Mouse (Mus musculus) forebrain, embryonic 14.5 days (tissue): Measurements from ENCODE around the gene Gm49416. TPM values are rescaled to one million over a fixed set of nuclear protein-coding genes. Genes with fewer than 3 reads are reported as not detected.

ENCODE experiments used
- ATAC-seq: fragments of 200-750 bp; cut with Nextera tagmentation; 2 replicates; pipeline ENCODE4 v1.8.0; 2017; ENCODE audit warnings: mild to moderate bottlenecking, moderate library complexity
- DNase-seq: peaks from one replicate; pipeline ENCODE4 v3.0.0-alpha.2; 2015; ENCODE audit warnings: low spot score
- H3K27ac ChIP-seq: fragments of 300-500 bp; sonication (generic); 2 replicates; pipeline ENCODE4 v1.5.1; 2014; ENCODE audit warnings: low read depth, mild to moderate bottlenecking, control low read depth, low read length, moderate library complexity
- H3K27me3 ChIP-seq: fragments of 300-500 bp; sonication (generic); replicated peaks from 2 replicates; pipeline ENCODE4 v1.6.1; 2014; ENCODE audit warnings: low read length, control low read depth, mixed read lengths; ENCODE audit not compliant: control insufficient read depth, insufficient read depth
- H3K36me3 ChIP-seq: fragments of 300-500 bp; sonication (generic); 2 replicates; pipeline ENCODE4 v1.6.1; 2014; ENCODE audit warnings: low read length, control low read depth; ENCODE audit not compliant: control insufficient read depth, insufficient read depth
- H3K4me1 ChIP-seq: fragments of 300-500 bp; sonication (generic); 2 replicates; pipeline ENCODE4 v1.6.1; 2014; ENCODE audit warnings: antibody characterized with exemption, low read length, control low read depth; ENCODE audit not compliant: control insufficient read depth, insufficient read depth
- H3K4me2 ChIP-seq: fragments of 300-500 bp; sonication (generic); 2 replicates; pipeline ENCODE4 v1.6.1; 2014; ENCODE audit warnings: mild to moderate bottlenecking, control low read depth, low read length
- H3K4me3 ChIP-seq: fragments of 300-500 bp; sonication (generic); 2 replicates; pipeline ENCODE4 v1.5.1; 2014; ENCODE audit warnings: low read depth, low read length, control low read depth
- H3K9ac ChIP-seq: fragments of 300-500 bp; sonication (generic); 2 replicates; pipeline ENCODE4 v1.6.1; 2014; ENCODE audit warnings: mild to moderate bottlenecking, low read length, control low read depth, moderate library complexity
- H3K9me3 ChIP-seq: fragments of 300-500 bp; sonication (generic); replicated peaks from 2 replicates; pipeline ENCODE4 v1.6.1; 2016; ENCODE audit warnings: low read length, control low read depth, mixed read lengths; ENCODE audit not compliant: control insufficient read depth
- WGBS: fragments of 180-500 bp; shearing (Covaris S2); extraction: QIAGEN DNeasy Blood & Tissue Kit; methylation state at CpG from one replicate; pipeline ENCODE4 v1.1.7; 2014; 5-methylcytosine and 5-hydroxymethylcytosine counted together
- polyA plus RNA-seq: library from polyadenylated mRNA; unstranded; fragments of >200 nt; fragmentation: Nextera tagmentation; extraction: Ambion mirVana; gene quantifications from 2 replicates; pipeline ENCODE4 v1.2.1, GENCODE M21; 2014

The Gm49416 gene
- polyA plus RNA-seq, 1 experiment from 2014 or later: not detected

DNA sequence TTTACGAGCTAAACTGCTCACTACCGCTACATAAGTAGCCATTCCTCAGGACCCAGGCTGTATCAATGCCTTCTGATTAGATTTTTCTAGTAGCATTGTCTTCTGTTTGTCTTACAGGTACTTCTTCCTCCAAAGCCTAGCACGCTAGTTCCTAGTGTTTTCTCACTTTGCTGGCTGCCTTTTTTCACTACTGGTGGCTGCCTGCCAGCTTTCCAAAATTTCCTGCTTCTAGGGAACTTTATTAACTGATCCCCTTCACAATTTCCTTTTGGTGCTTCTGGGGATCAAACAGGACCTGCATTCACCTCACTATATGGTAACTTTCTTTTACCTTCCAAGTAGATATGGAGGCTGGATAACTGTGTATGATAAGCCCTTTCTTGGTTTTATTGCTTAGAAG lies 10.4 kb downstream of the Gm49416 start:
- Histone ChIP-seq H3K36me3 (peaks cover 42% of the 10 kb centered on the region), H3K27ac (no peak overlapping the region), H3K9ac (peak overlapping the region; percentile 80), H3K27me3 (no peaks in the 10 kb centered on the region), H3K9me3 (no peaks in the 10 kb centered on the region), H3K4me3 (peak overlapping the region; percentile 88), H3K4me1 (peaks cover 18% of the 10 kb centered on the region), H3K4me2 (peak overlapping the region; percentile 94)
- DNase-seq (no peak), ATAC-seq (no peak)
- WGBS: 64% methylated on average over 3 of the region's 3 CpGs

DNA sequence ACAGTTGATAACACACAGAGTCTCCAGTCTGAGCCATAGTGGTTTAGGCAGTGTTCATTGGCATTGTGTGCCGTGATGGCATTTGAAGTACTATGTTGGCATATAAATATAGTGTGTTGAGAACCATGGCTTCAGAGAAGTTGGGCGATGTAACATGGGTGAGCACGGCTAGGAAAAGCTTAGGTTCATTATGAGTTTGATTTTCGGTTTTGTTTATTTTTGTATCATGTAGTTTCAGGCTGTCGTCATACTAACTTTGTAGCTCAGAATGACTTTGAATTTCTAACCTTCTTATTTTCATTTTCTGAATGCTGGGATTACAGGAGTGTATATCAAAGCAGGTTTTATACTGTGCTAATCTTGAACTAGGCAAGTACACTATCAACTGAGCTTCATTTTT lies 14.7 kb downstream of the Gm49416 start:
- Histone ChIP-seq H3K4me3 (no peak overlapping the region), H3K36me3 (peaks cover 60% of the 10 kb centered on the region), H3K27ac (no peak overlapping the region), H3K9ac (no peak overlapping the region), H3K4me1 (peaks cover 10% of the 10 kb centered on the region), H3K4me2 (no peak overlapping the region), H3K27me3 (no peaks in the 10 kb centered on the region), H3K9me3 (no peaks in the 10 kb centered on the region)
- 96% methylated on average over 5 of the region's 5 CpGs for WGBS
- no peak for ATAC-seq
- DNase-seq: no peak

DNA sequence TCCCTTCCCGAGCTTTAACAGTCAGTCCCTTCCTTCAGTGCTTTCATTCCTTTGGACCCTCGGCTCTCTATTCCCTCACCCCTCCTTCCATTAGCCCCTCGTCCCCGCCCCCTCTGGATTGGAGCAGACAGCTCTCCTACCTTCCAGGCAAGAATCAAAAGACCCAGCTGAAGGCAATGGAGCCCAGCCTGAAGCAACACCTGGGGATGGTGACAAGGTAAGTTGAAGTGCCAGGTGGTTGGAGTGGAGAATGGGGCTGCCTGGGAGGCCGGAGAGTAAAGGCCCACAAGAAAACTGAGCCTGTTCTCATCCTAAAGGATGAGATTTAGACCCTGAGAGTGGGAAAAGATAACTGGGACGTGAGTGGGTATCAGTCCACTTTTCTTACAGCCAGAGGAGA lies 19.8 kb downstream of the Gm49416 start:
- Histone ChIP-seq H3K9ac (no peak overlapping the region), H3K4me3 (no peak overlapping the region), H3K9me3 (no peaks in the 10 kb centered on the region), H3K4me1 (no peaks in the 10 kb centered on the region), H3K27me3 (no peaks in the 10 kb centered on the region), H3K36me3 (peaks cover 96% of the 10 kb centered on the region), H3K27ac (no peak overlapping the region), H3K4me2 (no peak overlapping the region)
- no peak for ATAC-seq
- DNase-seq: no peak
- WGBS: 94% methylated on average over 6 of the region's 6 CpGs

DNA sequence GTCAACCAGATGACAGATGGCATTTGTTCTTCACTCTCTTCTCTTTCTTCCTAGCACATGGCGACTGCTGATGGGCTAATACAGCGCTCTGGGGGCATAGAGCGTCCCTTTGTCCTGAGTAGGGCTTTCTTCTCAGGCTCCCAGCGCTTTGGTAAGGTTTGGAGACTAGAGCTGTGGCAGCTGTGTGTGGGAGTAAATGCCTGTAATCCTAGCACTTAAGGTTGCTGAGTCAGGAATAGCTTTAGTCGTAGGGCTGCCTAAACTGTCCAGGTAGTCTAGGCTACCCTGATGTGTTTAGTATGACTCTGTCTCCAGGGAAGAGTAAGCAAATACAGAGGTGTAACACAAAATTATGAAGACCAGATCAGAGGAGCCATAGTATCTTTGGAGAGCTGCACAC lies 23.1 kb downstream of the Gm49416 start:
- Histone ChIP-seq H3K36me3 (peaks cover 100% of the 10 kb centered on the region), H3K4me1 (no peaks in the 10 kb centered on the region), H3K27ac (no peak overlapping the region), H3K4me2 (no peak overlapping the region), H3K9ac (no peak overlapping the region), H3K27me3 (no peaks in the 10 kb centered on the region), H3K4me3 (no peak overlapping the region), H3K9me3 (no peaks in the 10 kb centered on the region)
- 94% methylated on average over 5 of the region's 5 CpGs for WGBS
- ATAC-seq (no peak), DNase-seq (no peak)

DNA sequence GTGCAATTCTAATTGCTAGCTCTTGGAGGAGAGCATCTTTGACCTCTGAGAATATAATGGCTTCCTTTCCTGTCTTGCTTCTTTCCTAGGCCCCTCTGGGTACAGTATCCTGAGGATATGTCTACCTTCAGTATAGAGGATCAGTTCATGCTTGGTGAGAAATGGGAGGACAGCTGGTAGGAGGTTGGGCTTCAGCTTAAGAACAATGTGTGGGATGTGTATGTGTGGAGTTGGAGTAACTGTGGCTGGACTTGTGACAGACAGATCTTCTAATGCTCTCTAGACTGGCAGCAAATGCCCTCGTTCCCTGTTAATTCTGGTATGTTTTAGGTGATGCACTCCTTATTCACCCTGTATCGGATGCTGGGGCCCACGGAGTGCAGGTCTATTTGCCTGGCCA lies 25.5 kb downstream of the Gm49416 start:
- Histone ChIP-seq H3K36me3 (peaks cover 78% of the 10 kb centered on the region), H3K27me3 (no peaks in the 10 kb centered on the region), H3K9ac (no peak overlapping the region), H3K4me2 (no peak overlapping the region), H3K27ac (no peak overlapping the region), H3K4me1 (no peaks in the 10 kb centered on the region), H3K9me3 (no peaks in the 10 kb centered on the region), H3K4me3 (no peak overlapping the region)
- ATAC-seq (no peak), DNase-seq (no peak)
- WGBS: 99% methylated on average over 3 of the region's 3 CpGs

DNA sequence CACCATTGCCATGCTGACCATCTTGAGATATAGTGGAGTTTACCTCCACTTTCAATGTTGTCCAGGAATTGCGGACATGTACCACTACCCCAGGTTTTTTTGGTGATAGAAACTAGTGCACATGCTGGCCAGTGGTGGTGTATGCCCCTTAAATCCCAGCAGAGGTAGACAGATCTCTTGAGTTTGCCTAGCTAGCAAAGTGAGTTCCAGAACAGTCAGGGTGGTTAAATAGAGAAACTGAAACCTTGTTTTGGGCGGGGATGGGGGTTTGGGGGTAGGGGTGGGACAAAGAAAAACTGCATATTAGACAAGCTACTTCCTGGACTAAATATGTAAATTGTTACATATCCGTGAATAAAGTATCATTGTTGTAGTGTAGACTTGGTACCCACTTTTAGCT lies 30.3 kb downstream of the Gm49416 start:
- Histone ChIP-seq H3K9me3 (no peaks in the 10 kb centered on the region), H3K27ac (no peak overlapping the region), H3K4me3 (no peak overlapping the region), H3K4me2 (no peak overlapping the region), H3K27me3 (no peaks in the 10 kb centered on the region), H3K4me1 (peaks cover 9% of the 10 kb centered on the region; the same call in 1 of the 2 replicates), H3K36me3 (peaks cover 42% of the 10 kb centered on the region), H3K9ac (no peak overlapping the region)
- WGBS: 94% methylated on average over 3 of the region's 3 CpGs
- ATAC-seq: no peak
- no peak for DNase-seq

DNA sequence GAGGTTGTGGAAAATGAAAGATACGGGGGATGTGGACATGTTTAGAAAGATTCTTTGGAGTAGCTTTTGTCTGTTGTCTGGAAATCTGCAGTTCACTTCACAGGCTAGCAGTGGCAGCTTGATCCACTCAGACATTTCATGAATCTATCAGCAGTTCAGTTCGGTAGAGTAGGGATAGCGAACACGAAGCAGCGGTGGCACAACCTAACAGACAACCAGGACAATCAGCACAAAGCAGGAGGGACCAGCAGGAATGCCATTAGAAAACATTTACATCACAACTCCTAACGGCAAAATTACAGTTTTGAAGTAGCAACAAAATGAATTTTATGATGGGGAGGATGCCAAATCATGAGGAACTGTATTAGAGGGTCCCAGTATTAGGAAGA lies 31.0 kb downstream of the Gm49416 start:
- Histone ChIP-seq H3K4me1 (peaks cover 9% of the 10 kb centered on the region; the same call in 1 of the 2 replicates), H3K4me3 (peak overlapping the region; percentile 84), H3K27me3 (no peaks in the 10 kb centered on the region), H3K36me3 (peaks cover 35% of the 10 kb centered on the region), H3K9me3 (no peaks in the 10 kb centered on the region), H3K27ac (0 out of 2 replicates have a peak overlapping the region, but pooled peaks have one; percentile 77), H3K9ac (peak overlapping the region; percentile 88; the same call in 1 of the 2 replicates), H3K4me2 (peak overlapping the region; percentile 69)
- DNase-seq: no peak
- 76% methylated on average over 6 of the region's 6 CpGs for WGBS
- no peak for ATAC-seq

DNA sequence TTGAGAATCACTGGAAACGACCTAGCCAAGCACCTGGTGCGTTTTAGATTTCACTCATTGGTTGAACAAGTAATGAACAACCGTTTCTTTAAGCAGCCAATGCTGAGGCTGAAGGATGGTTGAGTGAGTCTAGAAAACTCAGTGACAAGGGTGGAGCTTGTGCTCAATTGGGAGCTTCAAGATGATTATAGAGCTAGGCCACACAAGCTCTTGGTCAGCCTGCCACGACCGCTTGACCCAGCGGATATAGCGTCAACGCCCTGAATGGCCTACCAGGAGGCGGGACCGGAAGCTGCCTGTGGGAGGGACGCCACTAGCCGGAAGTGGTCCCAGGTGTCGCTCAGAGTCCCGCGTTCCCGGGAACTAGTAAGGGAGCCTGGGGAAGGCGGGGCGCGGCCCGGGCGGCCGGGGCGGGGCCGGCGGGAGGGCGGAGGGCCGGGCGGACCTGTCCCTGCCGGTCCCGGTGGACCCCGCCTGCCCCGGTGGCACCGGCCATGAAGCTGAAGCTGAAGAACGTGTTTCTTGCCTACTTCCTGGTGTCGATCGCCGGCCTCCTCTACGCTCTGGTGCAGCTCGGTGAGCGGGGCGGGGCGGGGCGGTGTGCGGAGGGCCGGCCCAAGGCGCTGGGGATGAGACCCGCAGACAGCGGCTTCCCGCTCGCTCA lies 31.5 kb downstream of the Gm49416 start, which contains the start of gene B3gat3:
Gene B3gat3 (plus strand): TSS at position 302 of the 664 bp plus-strand sequence.
- peak within 1 kb of the TSS; percentile 69 for H3K4me2 ChIP-seq

DNA sequence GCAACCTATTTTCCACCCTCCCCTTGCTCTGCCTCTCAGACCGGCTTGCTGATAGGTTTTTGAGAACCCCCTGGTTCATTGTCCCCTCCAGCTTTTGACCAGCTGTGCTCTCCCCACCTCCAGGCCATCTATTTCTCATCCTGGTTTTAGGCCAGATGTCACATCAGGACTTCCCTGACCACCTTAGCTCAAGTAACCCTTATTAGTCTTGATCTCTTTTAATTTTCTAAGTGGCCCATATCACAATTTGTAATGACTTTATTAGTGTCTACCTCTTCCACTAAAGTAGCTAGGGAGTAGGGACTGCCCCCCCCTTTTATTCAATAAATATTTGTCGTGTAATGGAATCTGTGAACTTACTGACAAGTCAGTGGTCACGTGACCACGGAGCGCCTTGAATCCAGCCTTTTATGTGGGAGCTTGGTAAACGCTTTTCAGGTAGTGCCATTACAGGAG lies 32.1 kb downstream of the Gm49416 start:
- DNase-seq (peak; percentile 66), ATAC-seq (no peak; the same call in 1 of the 2 replicates)
- H3K4me2 ChIP-seq: peak overlapping the region; percentile 69

More for the DNA sequence above, 31.5 kb downstream of the Gm49416 start, which contains the start of gene B3gat3:
- 2% methylated on average over 46 of the region's 50 CpGs for WGBS
- peaks cover 9% of the 10 kb centered on the region; the same call in 1 of the 2 replicates for H3K4me1 ChIP-seq
- H3K27ac ChIP-seq: peak within 1 kb of the TSS; percentile 77
- DNase-seq (peak; percentile 93), ATAC-seq (peak; percentile 98)
- H3K36me3 ChIP-seq: peaks cover 31% of the 10 kb centered on the region
- no peaks in the 10 kb centered on the region for H3K9me3 ChIP-seq
- peak within 1 kb of the TSS; percentile 88 for H3K9ac ChIP-seq
- no peaks in the 10 kb centered on the region for H3K27me3 ChIP-seq
- H3K4me3 ChIP-seq: peak within 1 kb of the TSS; percentile 84

More for the DNA sequence above, 32.1 kb downstream of the Gm49416 start:
- peak overlapping the region; percentile 77 for H3K27ac ChIP-seq
- peaks cover 9% of the 10 kb centered on the region; the same call in 1 of the 2 replicates for H3K4me1 ChIP-seq
- H3K9me3 ChIP-seq: no peaks in the 10 kb centered on the region
- H3K36me3 ChIP-seq: peaks cover 31% of the 10 kb centered on the region
- 1% methylated on average over 6 of the region's 6 CpGs for WGBS
- H3K4me3 ChIP-seq: peak overlapping the region; percentile 84
- peak overlapping the region; percentile 88 for H3K9ac ChIP-seq
- no peaks in the 10 kb centered on the region for H3K27me3 ChIP-seq
